Mouse (Mus musculus) neutrophil, adult 5-6 weeks (primary cell): ENCODE data around the gene Slc25a13. TPM values are rescaled to one million over a fixed set of nuclear protein-coding genes. Genes with fewer than 3 reads are reported as not detected.

Experiments used
- ATAC-seq: fragments of 151-379, 151-347 bp; 2 replicates; pipeline ENCODE4 v1.8.0; 2017; ENCODE audit warnings: mild to moderate bottlenecking, moderate TSS enrichment; ENCODE audit not compliant: insufficient number of reproducible peaks, poor library complexity, low FRiP score, severe bottlenecking; ENCODE audit errors: extremely low read depth
- total RNA-seq: library from RNA; stranded (forward); fragments of 200-1000 nt; gene quantifications from 2 replicates; pipeline ENCODE4 v1.2.3, GENCODE M21; 2017

Slc25a13 gene
- total RNA-seq = 0.49 and 1.6 TPM in 2 replicates

- ATAC-seq = peak; percentile 49
These were observed at the start of gene Slc25a13 for GRCm38 (mm10) chr6:6216507-6217285. Gene Slc25a13 (minus strand): TSS chr6:6217173.

GRCm38 (mm10) chr6:6265761-6266160, 48.8 kb upstream of the Slc25a13 start:
- no peak for ATAC-seq

GRCm38 (mm10) chr6:6263293-6263911, 46.4 kb upstream of the Slc25a13 start:
- no peak for ATAC-seq

GRCm38 (mm10) chr6:6260917-6261316, 43.9 kb upstream of the Slc25a13 start:
- ATAC-seq = no peak

GRCm38 (mm10) chr6:6248500-6248899, 31.5 kb upstream of the Slc25a13 start:
- no peak for ATAC-seq

DNA sequence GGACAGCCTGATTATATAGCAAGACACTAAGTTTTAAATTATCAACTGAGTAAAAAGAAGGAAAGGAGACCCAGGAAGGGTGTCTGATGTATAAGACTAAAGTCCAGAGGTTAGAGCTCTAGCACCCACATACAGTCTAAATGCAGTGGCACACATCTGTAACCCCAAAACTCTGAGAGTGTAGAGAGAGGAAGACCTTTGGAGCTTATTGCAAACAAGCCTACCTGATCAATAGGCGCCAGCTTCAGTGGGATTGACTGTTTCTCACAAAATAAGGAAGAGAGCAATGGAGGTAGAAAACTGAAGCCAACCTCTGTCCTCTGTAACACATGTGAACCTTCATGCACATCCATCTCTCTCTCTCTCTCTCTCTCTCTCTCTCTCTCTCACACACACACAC, 26.9 kb upstream of the Slc25a13 start:
- ATAC-seq = no peak

DNA sequence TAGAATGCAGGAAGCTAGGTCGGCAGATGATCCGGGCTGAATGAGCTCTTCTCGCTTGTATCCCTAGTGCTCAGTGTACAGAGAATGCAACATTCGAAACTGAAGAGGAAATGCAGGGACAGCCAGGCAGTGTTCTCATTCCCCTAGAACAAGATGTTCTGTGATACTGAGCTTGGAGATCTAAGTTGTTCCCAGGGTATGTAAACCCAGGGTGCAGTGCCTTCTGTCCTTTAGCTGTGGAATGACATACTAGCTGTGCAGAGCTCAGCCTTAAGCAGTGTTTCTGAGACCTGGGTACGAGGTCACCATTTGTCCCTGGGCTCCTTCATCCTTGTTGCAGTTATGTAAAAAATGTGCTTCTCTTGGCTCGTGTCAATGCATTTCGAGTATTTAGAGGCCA, 25.1 kb upstream of the Slc25a13 start:
- no peak for ATAC-seq

DNA sequence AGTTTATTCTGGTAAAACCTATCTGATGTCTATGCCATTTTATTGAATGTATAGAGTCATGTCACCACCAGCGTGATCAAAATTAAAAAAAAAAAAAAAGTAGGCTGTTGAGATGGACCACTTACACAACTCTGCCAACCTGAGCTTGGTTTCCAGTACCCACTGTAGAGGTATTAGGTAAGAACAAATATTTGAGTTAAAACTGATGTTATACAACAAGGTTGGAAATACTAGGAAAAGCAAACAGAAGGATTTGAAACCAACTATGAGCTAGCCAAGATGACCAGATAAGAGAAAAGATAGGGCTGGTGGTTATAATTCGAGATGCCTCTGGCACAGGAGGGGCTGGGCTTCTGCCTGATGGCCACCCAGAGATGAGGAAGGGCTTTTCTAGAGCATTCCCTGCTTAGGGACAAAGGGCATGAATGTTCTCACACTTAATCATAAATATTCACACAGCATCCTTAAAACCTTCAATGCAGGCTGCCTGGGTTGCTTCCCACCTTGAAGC, 19.9 kb upstream of the Slc25a13 start:
- no peak for ATAC-seq

DNA sequence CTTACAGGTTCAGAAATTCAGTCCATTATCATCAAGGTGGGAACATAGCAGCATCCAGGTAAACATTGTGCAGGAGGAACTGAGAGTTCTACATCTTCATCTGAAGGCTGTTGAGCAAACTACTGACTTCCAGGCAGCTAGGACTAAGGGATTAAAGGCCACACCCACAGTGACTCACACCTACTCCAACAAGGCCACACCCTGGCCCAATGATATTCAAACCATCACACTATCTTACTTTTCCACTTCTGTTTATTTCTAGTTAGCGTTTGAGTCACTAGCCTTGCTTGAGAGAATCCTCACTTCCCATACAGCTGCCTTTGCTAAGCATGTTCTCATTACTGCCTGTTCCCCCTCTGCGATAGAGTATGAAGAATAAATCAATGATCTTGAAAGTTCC, 13.3 kb upstream of the Slc25a13 start:
- no peak for ATAC-seq

GRCm38 (mm10) chr6:6222721-6223120, 5.7 kb upstream of the Slc25a13 start:
- no peak for ATAC-seq

DNA sequence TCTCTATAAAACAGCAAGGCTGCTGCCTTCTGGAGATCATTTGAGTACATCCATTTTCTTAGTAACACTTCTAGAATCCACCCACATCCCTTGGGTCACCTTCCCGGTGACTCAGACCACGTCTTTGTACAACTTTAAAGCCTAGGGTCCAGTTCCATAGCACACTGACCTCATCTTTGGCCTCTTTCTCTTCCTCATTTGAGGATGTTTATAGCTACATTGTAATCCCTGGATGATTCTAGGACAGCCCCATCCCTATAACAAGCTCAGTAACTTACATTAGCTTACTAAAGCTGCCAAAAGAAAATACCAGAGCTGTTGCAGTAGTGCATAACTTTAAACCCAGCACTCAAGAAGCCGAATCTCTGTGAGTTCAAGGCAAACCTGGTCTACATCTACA, 3.6 kb upstream of the Slc25a13 start:
- no peak for ATAC-seq

- ATAC-seq = no peak
These were observed 2.8 kb upstream of the Slc25a13 start for GRCm38 (mm10) chr6:6219661-6220370.

DNA sequence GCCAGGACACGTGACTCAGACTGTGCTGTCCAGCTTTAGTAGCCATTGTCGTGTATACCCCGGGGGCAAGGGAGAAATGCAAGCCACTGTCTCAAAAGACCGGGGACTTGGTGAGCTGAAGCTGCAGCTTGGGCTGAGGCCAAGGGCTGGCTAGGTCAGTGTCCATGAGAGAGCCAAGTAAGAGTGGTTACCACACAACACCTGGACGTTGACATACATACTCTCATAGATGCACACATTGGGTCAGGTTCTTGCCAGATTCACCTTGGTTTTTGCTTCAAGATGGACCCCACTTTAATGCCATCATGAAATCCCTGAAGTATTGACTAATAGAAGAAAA, 283 bp upstream of the Slc25a13 start:
- no peak for ATAC-seq

GRCm38 (mm10) chr6:6216120-6216506, 860 bp downstream of the Slc25a13 start:
- ATAC-seq = no peak

DNA sequence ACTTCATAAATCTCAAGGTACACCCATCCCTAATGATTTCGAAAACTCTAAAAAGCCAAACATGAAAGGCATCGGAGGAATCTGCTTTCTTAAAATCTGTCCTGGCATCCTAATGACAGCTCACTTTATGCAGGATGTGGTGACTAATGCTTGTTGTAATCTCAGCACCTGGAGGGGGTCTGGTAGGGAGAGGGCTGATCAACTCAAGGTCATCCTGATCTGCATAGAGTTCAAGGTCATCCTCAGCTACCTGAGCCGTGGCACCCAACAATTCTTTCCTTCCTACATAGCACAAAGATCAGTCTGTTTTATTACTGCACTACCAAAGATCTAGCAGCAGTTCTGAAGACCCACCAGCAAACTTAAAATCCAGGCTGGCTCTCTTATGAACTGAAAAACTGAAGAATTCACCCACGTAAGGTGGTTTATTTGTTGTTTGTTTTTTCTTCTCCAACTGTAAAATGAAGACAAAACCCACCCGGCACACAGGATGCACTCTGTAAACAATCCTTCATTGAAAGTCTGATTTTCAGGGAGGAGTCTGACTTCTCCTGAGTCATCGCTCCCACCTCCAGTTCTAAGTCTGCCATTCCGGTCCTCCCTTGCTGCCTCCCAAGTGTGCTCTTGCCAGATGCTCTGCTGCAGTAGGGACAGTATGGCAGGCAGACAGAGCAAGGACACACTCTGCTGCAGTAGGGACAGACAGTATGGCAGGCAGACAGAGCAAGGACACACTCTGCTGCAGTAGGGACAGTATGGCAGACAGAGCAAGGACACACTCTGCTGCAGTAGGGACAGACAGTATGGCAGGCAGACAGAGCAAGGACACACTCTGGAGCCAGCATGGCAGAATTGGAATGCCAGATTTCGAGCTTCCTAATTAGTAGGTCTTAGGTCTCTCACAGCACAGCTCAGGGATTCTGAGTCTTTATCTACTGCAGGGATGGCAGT, 4.3 kb downstream of the Slc25a13 start:
- ATAC-seq = no peak

DNA sequence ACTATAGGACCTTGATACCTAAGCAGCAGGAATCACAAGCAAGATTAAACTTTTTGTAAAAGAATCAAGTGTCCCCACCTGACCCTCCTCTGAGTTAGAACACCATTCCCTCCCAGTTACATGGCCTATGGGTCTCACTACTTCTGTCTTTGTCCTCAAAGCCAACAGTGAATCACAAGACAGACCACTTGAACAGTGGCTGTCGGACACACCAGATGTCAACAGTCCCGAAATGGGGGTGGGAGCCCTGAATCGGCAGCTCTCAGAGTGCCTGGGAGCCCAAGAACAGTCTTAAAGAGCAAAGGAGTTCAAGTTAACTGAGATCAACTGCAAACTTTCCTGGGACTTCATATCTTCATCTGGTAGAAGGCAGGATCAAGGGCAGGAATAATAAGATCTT, 5.0 kb downstream of the Slc25a13 start:
- no peak for ATAC-seq

DNA sequence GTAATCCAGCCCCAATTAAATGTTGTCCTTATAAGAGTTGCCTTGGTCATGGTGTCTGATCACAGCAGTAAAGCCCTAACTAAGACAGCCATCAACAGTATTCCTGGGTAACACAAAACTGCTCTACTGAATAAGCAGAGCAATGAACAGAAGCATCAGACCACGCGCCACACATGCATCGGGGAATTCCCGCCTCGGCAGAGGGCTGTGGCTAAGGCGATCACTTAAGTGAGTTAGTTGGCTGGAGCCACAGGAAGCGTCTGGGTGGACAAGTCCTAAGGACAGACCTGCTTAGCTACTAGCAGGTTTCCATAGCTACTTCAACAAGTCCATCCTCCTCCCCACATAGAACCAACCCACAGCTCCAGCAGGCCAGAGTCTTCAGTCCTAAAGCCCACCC, 6.3 kb downstream of the Slc25a13 start:
- no peak for ATAC-seq

- no peak for ATAC-seq
These were observed 8.5 kb downstream of the Slc25a13 start for GRCm38 (mm10) chr6:6208351-6209059.
